Mouse (Mus musculus): Measurements from ENCODE around the gene Dnajc30. TPM values are rescaled to one million over a fixed set of nuclear protein-coding genes. Genes with fewer than 3 reads are reported as not detected.
A peak's percentile ranks its signal among the peaks of the same experiment; 100 is the strongest.
"Not testable (repeated sequence)": the region's sequence is repeated elsewhere in the genome, so short reads cannot be mapped to it uniquely, and the experiment has no call there.

The Dnajc30 gene
- 10 to 100 TPM; 38.5 to 40.4 TPM for total RNA-seq (2021)

DNA sequence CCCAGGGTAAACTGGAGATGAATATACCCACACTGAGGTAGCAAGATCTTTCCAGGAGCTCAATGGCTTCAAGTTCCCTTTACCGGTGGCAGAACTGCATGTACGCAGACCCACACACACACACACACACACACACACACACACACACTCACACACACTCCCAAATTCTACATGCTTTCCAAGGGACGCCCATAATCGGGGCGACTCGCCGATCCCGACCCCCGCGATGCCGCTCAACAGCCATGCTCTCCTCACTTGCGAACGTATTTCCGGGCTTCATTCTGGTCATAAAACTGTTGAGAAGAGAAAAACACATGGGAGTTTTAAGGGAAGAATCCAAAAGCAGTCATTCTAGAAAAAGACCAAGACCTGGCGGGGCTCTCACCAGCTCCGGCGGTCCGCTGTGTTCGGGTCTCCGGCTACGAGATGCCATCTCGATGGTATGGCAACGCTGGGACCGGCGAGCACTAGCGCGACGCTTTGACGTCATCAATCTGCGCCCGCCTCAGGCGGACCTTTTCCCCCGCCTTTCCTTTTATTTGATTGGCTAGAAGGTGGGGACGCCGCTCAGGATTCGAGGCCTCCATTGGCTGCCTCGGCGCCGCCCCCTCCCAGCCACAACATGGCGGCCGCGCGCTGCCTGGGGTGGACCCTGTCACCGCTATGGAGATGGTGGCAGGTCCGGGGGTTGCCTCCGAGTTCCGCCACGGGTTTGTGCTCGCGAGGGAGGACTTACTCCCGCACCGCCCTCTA lies at the start of gene Dnajc30:
Dnajc30 (plus strand) TSS at position 574 of the 753 bp plus-strand sequence.
- peak; percentile 95 to 97 for DNase-seq
- intact Hi-C loops (cut with DNase I): loop anchor here (2.0 to 5.0 kb wide), 2 partner anchors 49 to 123 kb away; partner anchors contain the start of gene Baz1b

DNA sequence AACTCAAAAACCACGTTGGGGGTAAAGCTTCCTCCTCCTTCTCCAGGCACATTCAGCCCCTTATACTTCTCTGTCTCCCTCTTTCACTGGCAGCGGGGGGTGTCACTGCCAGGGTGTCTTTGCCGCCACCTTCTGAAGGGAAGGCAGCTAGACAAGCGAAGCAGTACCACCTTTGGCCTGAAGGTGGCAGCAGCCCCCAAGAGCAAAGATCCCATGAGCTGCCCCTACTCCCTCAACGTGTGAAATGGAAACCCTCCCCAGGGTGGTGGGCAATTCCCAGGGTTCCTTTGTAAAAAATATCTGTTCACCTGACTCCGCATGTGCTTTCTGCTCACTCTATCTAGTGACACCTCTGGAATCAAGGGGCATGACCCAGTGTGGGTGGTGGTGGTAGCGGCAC lies 48.5 kb upstream of the Dnajc30 start:
- peak; percentile 89 to 96 for DNase-seq
- intact Hi-C loops (cut with DNase I): loop anchor here (2.0 to 10.0 kb wide), 4 partner anchors 49 to 269 kb away; partner anchors contain the start of genes Bud23 and Dnajc30

DNA sequence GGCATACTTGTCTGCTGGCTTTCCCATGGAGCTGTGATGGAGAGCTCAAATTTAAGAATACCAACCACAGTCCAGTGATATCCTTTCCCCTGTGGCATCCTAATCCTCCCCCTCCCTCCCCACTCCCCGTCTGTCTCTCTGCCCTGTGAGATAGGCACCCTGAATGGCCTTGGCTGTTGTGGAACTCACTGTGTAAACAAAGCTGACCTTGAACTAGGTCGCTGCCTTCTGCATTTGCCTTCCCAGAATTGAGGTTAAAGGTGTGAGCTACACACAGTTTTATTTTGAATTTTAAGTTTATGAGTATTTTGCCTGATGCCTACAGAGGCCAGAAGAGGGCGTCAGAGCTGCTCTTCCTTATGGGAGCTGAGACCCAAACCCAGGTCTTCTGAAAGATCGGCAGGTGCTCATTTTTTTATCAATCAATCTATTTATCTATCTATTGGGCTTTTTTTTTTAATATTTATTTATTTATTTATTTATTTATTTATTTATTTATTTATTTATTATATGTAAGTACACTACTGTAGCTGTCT lies 47.7 kb upstream of the Dnajc30 start:
- intact Hi-C loops (cut with DNase I): loop anchor here (5.0 to 10.0 kb wide), 2 partner anchors 86 to 269 kb away; no protein-coding TSS in a partner anchor
- no peak for DNase-seq

DNA sequence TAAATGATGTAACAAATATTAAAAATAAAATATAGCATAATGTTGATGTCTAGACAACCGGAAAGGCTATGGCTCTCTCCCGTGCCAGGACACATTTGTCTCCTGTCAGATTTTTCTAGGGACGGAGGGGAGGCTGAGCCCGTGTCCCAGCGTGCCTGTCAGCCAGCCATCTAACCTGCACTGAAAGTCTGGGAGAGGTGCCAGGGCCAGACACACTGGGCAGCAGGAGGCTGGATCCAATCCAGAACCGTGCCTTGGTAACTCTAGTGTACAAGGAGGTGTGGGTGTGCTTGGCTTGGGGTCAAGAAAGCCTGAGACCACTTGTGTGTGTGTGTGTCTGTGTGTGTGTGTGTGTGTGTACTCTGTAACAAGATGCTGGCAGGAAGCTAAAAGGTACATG lies 42.2 kb upstream of the Dnajc30 start:
- intact Hi-C loops (cut with DNase I): no loop called here

DNA sequence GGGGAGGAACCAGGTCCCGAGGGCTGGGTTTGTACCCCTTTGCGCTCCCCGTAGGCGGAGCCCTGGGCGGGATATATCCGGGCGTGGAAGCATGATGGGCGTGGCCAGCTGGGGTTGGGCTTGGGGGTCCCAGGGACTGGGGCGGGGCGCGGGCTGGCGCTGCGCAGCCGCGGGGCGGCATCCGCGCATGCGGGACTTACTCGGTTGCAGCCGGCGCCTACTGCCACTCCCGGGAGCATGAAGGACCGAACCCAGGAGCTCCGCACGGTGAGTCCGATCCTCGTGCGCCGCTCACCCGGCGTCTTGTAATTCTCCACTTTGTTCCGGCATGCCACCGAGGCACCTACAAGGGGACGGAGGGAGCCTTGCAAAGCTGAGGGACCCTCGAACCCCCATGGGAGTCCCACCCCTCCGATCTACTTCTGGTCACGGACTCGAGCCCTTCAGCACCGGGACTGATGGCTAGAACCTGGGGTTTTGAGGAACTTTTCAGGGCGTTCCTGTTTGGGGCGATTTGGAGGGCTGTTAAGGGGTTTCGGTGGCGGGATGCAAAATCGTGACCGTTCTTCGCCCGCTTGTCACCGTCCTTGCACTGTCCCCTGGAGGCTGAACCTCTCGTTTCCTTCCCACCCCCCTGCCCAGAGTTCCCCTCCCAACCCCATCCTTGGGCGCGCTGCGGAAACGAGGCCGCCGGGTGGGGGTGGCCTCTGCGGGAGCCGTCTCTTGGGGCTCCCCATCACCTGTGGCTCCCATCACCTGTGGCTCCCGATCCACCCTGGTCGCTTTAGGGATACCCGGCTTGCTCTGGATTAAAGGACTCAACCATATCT lies 40.4 kb upstream of the Dnajc30 start, which contains the start of gene Stx1a:
Stx1a (plus strand) TSS at position 139 of the 830 bp plus-strand sequence.
- DNase-seq: peak; percentile 86 to 89
- intact Hi-C loops (cut with DNase I): no loop called here

More for the DNA sequence above, 42.2 kb upstream of the Dnajc30 start:
- DNase-seq: peak; percentile 58 to 65

DNA sequence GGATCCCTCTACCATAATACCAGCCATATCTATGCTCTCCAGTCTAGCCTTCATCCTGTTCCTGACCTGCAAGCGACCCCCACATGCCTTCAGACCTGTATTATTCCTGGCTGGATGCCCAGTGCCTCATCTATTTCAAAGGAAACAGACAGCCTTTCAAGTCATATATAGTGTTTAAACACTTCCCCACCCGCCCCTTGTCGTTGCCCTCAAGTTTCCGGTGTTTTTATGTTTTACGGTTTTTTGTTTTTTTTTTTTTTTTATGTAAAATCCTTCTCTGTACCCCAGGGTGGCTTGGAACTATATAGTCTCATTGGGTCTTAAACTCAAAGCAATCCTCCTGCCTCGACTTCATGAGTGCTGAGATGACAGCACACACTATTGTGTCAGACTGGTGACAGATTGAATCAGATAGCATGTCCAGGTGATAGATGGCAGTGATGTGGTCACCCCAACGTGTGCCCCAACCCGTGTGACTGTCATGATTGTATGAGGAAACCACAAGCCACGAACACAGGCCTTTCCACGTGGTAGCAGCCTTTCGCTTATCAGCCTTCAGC lies 39.3 kb upstream of the Dnajc30 start:
- no peak for DNase-seq
- intact Hi-C loops (cut with DNase I): no loop called here

DNA sequence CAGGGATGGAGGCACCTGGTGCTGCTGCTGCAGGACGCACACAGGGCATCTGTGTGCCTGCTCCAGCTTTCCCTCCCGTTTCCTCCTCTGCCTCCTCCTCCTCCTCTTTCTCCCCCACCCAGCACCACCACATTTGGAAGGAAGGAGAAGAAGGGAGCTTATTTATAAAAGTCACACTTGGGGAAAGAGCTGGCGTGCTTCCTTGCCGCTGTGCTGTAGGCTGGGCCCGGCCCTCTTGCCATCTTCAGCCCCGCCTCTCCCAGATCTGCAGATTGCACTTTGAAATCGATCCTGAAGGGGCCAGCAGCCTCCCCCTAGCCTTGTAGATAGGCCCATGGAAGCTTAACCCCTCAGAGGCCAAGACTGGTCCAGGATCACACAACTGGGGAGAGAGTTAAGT lies 38.1 kb upstream of the Dnajc30 start:
- intact Hi-C loops (cut with DNase I): no loop called here
- no peak for DNase-seq

DNA sequence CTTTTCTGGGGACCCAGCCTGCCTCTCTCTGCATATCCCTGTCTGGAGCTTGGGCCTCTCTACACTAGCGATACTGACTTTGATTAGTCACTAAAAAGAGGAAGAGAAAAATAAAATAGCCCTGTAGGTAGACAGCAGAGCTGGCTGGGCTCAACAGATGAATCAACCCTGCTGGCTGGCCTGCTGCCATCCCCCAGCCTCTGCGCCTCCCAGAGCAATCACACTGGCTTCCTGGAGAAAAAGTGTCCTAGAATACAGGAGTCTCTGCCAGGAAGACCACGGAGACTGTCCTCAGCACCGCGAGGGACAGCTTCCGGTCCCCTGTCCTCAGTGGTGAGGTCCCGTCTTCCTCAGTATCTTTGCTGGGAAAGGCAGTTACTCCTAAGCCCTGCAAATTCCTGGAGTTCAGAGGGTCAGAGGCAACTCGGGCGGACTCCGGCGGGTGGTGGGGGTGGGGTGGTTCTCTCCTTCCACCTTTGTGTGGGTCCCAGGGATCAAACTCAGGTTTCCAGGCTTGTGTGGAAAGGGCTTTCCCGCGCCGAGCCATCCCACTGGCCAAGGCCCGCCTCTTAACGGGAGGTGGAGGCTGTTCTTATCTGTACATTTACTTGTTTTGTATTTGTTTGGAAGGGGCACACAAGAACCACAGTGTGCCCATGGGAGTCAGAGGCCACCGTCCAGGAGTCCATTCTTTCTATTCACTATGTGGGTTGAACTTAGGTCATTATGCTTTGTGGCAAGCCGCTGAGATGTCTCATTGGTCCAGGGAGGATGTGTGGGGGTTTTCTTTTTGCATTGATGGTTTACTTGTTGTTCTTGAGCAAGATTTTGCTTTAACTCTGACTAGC lies 34.8 kb upstream of the Dnajc30 start:
- intact Hi-C loops (cut with DNase I): no loop called here
- DNase-seq: peak; percentile 54 to 64

DNA sequence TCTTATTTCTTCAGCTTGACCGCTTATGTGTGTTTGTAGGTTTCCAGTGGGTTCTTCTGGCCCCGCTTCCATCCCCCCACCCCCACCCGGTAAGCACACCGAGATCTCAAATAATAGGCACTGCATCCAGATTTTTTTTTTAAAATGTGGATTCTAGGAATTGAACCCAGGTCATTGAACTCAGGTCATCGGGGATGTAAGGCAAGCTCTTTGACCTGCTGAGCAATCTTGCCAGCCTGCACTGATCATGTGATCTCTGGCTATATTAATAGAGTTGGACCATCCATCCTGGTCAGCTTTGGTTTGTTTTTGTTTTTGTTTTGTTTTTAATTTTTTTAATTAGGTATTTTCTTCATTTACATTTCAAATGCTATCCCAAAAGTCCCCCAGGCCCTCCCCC lies 31.4 kb upstream of the Dnajc30 start:
- DNase-seq: no peak
- intact Hi-C loops (cut with DNase I): no loop called here

DNA sequence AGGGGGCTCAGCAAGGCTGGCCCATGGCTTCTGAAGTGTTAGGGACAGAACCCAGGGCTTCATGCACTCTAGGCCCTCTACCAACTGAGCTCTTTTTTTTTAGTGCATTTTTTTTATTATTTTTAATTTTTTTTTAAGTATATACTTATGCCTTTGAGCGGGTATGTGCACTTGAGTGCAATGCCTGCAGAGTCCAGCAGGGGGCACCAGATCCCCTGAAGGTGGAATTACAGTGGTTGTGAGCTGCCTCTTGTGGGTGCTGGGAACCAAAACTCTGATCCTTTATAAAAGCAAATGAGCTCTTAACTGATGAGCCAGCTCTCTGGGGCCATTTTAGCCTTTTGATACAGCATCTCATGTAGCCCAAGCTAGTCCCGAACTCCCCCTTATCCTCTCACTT lies 29.4 kb upstream of the Dnajc30 start:
- no peak for DNase-seq
- intact Hi-C loops (cut with DNase I): no loop called here

DNA sequence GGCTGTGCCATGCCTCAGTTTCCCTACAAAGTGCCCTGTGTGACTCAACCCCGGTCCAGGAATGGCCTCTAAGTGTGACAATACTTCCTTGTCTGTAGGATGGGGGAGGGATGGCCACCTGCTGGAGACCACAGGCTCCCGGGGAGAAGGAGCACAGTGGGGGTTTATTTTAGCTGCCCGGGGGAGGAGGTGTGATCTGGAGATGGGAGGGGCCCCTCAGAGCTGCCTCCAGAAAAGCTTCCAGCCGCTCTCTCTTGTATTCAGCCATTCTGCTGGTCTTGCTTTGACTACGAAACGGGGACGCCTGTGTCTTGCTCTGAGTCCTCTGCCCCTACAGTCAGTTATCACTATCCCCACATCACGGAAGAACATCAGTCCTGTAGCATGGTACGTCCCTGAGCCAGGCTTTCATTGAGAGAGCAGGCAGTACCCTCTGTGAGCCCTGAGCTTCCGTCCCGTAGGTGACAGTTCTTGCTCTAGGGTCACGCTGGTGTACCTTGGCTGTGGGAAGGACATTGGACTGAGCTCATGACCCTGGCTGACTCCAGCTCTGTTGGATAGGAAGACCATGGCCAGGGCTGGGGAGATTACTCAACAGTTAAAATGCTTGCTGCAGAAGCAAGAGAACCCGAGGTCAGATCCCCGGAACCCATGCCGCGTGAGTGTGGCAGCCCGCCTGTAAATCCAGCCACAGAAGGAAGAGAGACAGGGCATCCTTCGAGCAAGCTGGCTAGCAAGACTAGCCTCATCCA lies 28.2 kb upstream of the Dnajc30 start:
- intact Hi-C loops (cut with DNase I): no loop called here
- no peak for DNase-seq

DNA sequence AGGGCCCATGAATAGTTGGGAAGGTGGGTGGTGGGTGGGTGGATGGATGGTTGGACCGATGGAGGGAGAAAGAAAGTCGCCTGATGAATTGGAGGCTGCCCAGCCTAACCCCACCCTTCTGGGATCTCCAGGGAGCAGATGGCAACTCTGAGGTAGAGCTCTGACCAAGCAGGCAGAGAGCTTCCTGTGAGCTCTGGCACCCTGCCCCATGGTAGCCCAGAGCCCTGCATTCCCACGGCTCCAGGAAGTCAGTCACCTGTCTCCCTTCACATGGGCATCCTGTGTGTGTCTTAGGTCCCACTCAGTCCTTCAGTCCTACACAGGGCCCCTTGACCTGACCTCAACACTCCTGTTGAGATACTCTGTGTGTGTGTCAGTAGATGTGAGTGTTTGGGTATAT lies 26.1 kb upstream of the Dnajc30 start:
- DNase-seq: no peak
- intact Hi-C loops (cut with DNase I): no loop called here

DNA sequence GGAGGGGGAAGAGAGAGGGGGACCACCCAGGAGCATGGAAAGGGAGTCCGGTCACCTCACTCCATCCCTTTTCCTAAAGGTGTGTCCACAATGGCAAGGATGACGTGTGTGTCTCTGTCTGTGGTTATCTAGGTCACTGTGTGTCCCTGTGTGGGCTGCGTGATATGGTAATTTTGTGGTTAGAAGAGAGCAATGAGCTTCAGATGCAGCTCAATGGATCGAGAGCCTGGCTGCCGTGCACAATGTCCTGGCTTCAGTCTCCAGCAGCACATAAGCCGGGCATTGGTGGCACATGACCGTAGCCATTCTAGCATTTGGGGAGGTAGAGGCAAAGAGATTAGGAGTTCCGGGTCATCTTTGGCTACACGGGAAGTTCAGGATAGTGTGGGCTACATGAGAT lies 24.5 kb upstream of the Dnajc30 start:
- intact Hi-C loops (cut with DNase I): no loop called here
- DNase-seq: no peak

DNA sequence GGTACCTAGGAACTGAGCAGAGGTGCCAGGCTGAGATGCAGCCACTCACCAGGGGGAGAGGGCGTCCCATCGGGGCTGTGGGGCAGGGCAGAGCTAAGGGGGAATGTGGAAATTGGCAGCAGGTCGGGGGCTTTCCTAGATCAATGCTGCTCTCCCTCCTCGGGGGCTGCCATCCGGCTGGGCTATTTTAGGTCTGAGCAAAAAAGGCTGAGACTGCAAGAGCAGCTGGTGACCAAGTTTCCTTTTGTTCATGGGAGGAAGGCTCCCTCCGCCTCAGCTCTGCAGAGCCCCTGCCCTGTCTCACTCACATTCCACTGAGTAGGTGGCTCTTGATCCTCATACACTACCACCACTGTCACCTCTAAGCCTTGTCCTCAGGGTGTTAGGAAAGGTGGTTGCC lies 23.9 kb upstream of the Dnajc30 start:
- no peak for DNase-seq
- intact Hi-C loops (cut with DNase I): no loop called here

DNA sequence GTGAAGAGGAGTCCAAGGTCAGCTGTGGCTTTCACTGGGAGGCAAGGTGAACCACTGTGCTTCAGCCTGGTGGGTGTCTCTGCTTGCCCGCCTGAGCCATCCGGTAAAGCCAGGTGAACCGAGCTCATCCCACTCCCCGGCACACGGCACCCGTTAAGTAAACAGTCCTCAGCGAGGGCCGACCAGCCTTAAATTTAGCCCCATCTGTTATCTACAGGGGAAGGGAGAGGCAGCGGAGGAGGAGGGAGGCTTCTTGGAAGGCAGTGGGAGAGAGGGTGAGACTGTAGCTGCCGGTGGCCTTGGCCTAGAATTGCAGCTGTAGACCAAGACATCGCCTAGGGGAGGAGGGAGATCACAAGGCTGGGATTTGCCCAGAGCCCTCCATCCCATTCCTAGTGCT lies 23.2 kb upstream of the Dnajc30 start:
- intact Hi-C loops (cut with DNase I): no loop called here
- DNase-seq: no peak

DNA sequence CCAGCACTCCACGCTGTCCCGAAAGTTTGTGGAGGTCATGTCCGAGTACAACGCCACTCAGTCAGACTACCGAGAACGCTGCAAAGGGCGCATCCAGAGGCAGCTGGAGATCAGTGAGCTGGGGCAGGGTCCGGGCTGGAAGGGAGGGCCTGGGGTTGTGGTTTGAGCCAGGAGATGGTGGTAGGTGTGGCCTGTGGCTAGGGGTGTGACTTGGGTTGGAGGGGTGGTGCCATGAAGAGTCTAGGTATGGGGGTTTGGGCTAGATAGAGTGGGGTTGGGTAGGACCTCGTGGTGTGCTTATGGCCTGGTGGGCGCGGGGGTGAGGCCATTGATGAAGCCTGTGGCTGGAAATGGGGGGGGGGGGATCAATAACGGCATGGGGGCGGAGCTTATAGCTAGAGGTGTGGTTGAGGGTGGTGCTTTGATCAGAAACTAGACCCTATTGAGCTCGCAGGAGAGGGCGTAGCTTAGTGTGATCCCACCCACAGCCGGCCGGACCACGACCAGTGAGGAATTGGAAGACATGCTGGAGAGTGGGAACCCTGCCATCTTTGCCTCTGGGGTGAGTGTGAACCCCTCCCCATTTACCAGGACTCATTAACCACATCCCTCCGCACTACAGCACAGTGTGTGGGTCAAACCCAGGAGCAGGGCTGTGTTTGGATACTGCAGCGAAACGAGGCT lies 21.8 kb upstream of the Dnajc30 start:
- intact Hi-C loops (cut with DNase I): no loop called here
- no peak for DNase-seq

DNA sequence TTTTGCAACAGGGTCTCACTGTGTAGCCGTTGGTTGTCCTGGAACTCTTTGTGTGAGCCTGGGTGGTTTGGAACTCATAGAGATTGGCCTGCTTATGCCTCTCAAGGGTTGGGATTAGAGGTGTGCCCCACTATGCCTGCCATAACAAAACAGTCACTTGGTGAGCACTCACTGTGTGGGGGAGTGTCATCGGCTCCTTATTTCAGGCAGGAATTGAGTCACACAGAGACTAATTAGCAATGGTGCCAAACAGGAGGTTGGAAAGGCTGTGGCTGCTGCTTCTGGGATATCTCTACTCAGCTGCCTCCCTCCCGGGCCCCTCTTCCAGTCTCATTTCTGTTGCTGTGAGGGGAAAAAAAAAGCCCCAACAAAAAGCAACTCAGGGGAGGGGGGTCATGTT lies 19.4 kb upstream of the Dnajc30 start:
- intact Hi-C loops (cut with DNase I): no loop called here
- DNase-seq: no peak

DNA sequence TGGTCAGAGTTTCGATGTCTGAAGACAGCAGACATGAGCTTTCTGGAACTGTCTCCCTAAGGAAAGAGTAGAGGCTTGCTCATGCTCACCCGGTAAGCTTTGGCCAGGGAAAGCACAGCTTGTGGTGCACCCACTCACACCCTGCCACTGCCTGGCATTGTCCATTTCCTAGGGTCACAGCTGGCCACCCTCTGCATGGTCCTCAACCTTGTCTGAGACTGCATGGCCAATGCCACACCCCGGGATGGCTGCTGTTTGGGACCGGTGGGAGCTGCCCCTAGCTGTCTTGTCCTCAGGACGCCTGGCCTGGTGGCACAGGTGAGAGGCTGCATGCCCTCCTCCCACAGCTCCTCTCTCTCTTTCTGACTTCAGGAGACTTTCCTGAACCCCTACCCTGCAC lies 15.5 kb upstream of the Dnajc30 start:
- no peak for DNase-seq
- intact Hi-C loops (cut with DNase I): no loop called here

DNA sequence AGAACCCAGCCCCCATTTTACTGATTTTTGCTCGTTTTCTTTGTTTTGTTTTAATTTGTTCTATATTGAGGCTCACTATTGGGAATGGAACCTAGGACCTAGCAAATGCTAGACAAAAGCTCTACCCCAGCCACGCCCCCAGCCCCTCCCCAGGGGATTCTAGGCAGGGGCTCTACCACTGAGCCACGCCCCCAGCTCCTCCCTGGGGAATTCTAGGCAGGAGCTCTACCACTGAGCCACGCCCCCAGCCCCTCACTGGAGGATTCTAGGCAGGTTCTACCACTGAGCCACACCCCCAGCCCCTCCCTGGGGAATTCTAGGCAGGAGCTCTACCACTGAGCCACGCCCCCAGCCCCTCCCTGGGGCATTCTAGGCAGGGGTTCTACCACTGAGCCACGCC lies 14.7 kb upstream of the Dnajc30 start:
- DNase-seq; intact Hi-C loops (cut with DNase I): not testable (repeated sequence)
